8 mouse cellular contexts compared by ENCODE assay signal in the genomic region with DNA sequence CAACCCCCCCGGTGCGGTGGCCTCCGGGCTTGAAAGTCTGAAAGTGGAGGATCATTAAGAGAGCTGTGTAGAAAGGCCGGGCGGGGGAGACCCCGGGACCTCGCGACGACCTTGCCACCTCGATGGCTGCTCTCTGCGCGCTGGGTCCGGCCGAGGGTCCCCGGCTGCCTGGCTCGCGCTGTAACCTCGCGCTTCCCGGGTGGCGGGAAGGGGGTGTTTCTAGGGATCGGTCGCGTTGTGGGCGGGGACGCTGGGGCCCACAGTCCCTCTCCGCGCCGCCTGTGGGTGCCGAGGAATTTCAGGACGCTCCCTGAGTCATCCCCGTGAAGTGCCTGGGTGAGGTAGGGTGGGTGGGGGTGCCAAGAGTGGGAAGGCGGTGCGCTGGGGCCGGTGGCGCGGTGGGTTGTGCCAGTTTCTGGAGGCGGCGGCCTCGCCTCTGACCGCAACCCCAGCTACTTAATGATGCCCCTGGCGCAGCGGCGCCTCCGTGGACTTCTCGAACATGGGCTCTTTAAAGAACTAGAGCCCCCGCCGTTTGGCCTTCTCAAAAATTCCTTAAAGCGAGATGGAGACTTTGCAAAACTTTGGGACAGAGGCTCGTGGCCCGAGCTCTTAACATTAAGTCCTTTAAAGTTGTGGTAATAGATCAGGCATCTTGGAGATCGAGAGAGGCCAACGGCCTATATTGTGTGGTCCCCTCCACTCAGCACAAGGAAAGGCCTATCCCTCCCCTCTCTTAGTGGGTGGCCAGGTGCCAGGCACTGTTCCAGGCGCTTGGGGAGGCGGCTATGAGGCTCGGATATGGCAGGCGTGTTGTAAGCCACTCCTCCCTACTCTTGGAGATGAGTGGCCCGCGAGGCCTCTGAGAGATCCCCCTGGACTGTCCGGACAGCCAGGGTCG. TPM values are rescaled to one million over a fixed set of nuclear protein-coding genes. Genes with fewer than 3 reads are reported as not detected.
DNase-seq lines count a peak whose midpoint lies in the region; ATAC-seq and TF ChIP-seq lines count a peak whose summit lies in the region.

No protein-coding gene starts in this region.

- TF ChIP-seq POLR2A in brain, embryonic 14.5 days (IDR thresholded peaks at IDR 0.05; ENCODE audit: borderline replicate concordance, extremely low read depth, insufficient read depth, insufficient read length, poor library complexity, severe bottlenecking) = no peak

- H3K9me3 ChIP-seq in stomach, embryonic 16.5 days (replicated peaks; ENCODE audit: control insufficient read depth, low read length) = no peaks in the 10 kb centered on the region

- WGBS in stomach, embryonic 16.5 days = 2% methylated on average over 60 of the region's 61 CpGs

- H3K9ac ChIP-seq in stomach, embryonic 16.5 days (ENCODE audit: low read length) = peak overlapping the region; percentile 81

- H3K4me2 ChIP-seq in stomach, embryonic 16.5 days (ENCODE audit: low read depth, low read length) = peak overlapping the region; percentile 98

- peak overlapping the region; percentile 66 for H3K4me3 ChIP-seq in stomach, embryonic 16.5 days (replicated peaks; ENCODE audit: low read length)

- peak; percentile 13 for ATAC-seq in granulocyte monocyte progenitor cell, adult 5-6 weeks (replicated peaks; ENCODE audit: poor library complexity, severe bottlenecking)
- ATAC-seq in megakaryocyte-erythroid progenitor cell, adult 5-6 weeks (replicated peaks; ENCODE audit: low FRiP score, low TSS enrichment, poor library complexity, severe bottlenecking) = peak; percentile 4
- ATAC-seq in stomach, embryonic 16.5 days (ENCODE audit: insufficient read depth, low FRiP score) = peak; percentile 18

- H3K4me1 ChIP-seq in stomach, embryonic 16.5 days (ENCODE audit: control insufficient read depth, insufficient read depth, low read length) = peaks cover 80% of the 10 kb centered on the region

- intact Hi-C loops in gastrocnemius, postnatal 36 days (cut with DNase I) = no loop called here
- intact Hi-C loops in left cerebral cortex, postnatal 36 days (cut with DNase I) = loop anchor here (2.0 to 5.0 kb wide), 2 partner anchors 48 to 109 kb away; no protein-coding TSS in a partner anchor

- H3K36me3 ChIP-seq in stomach, embryonic 16.5 days (ENCODE audit: control insufficient read depth, insufficient read depth, low read length) = no peaks in the 10 kb centered on the region

- no peak for TF ChIP-seq CTCF in brain, embryonic 14.5 days (IDR thresholded peaks at IDR 0.05; ENCODE audit: borderline replicate concordance, extremely low read depth, insufficient read depth, insufficient read length)

- H3K27me3 ChIP-seq in stomach, embryonic 16.5 days (ENCODE audit: control insufficient read depth, insufficient read depth, low read length) = no peaks in the 10 kb centered on the region

- peak overlapping the region; percentile 95 for H3K27ac ChIP-seq in stomach, embryonic 16.5 days (ENCODE audit: low read length)

- peak; percentile 51 to 53 for DNase-seq in gastrocnemius, postnatal 36 days
- no peak for DNase-seq in gastrocnemius, postnatal 4 days (ENCODE audit: low spot score in 2 of 2)
- peak; percentile 63 for DNase-seq in CD4-positive helper T cell, adult 2 months (ENCODE audit: low read depth, low spot score)
- peak; percentile 85 for DNase-seq in brain, embryonic 14.5 days (ENCODE audit: low read depth)
- DNase-seq in left cerebral cortex, postnatal 36 days (ENCODE audit: low spot score in 2 of 2) = peak; percentile 70 to 71

RNA-seq across cellular contexts. Expression of gene Gins2, which starts 52.5 kb away (rescaled TPM):
- total RNA-seq in gastrocnemius, postnatal 36 days (2021) = under 1 TPM; 0.66 to 0.94 TPM
- 10 to 100 TPM; 22.5 to 26.3 TPM for total RNA-seq in gastrocnemius, postnatal 4 days (2021)
- 22.9 and 37.8 TPM in 2 replicates for polyA plus RNA-seq in brain, embryonic 14.5 days (2012; rRNA removed)
- 54.6 and 81.8 TPM in 2 replicates for total RNA-seq in granulocyte monocyte progenitor cell, adult 5-6 weeks (2014; fragmentation: Nextera tagmentation)
- total RNA-seq in granulocyte monocyte progenitor cell, adult 5-6 weeks (2017) = 42.4 and 47.6 TPM in 2 replicates
- total RNA-seq in left cerebral cortex, postnatal 36 days (2021) = 1 to 10 TPM in 1 of 2 experiments, under 1 TPM in 1; 0.74 to 1.8 TPM
- 76.6 and 99.8 TPM in 2 replicates for total RNA-seq in megakaryocyte-erythroid progenitor cell, adult 5-6 weeks (2014; fragmentation: Nextera tagmentation)
- total RNA-seq in megakaryocyte-erythroid progenitor cell, adult 5-6 weeks (2017) = 43.8 and 62.0 TPM in 2 replicates
- polyA plus RNA-seq in stomach, embryonic 16.5 days (2015; fragmentation: Nextera tagmentation; extraction: Ambion mirVana) = 76.4 and 76.5 TPM in 2 replicates

Comparison
In these comparisons a context has a peak if more than half of its experiments do, and no peak if none do; other contexts are left out.
1. DNase-seq: peak in gastrocnemius, postnatal 36 days (2 of 2), CD4-positive helper T cell, adult 2 months (single experiment), brain, embryonic 14.5 days (single experiment) and left cerebral cortex, postnatal 36 days (2 of 2); none in gastrocnemius, postnatal 4 days (0 of 2).
2. RNA of gene Gins2, which starts 52.5 kb away (total RNA-seq): 43.8 to 99.8 TPM in megakaryocyte-erythroid progenitor cell, adult 5-6 weeks, 42.4 to 81.8 TPM in granulocyte monocyte progenitor cell, adult 5-6 weeks and 22.5 to 26.3 TPM in gastrocnemius, postnatal 4 days; 0.74 to 1.8 TPM in left cerebral cortex, postnatal 36 days and 0.66 to 0.94 TPM in gastrocnemius, postnatal 36 days; every median in the first group is over 4 times any median in the second.
3. Peak in every context shown above with its lines, with median percentiles within 50 percentile points of each other: ATAC-seq.